Mouse (Mus musculus): Measurements from ENCODE around the gene Rprml.

DNA sequence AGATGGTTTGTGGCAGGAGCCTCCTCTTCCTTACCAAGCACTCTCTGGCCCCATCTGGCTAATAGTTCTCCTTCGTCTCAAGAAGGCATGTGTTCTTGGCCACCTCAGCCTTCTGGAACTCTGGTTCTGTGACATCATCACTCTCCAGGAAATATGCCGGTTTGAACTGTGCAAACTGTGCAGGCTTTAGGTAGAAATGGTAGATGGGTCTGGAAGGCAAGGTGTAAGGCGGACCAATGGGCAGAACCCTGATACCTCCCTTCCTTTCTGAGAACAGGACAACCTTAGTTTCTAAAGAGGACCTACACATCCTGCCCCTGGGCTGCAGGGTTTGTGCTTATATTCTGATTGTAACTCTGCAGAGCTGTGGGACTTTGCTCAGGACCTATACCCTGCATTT, 10.6 kb upstream of the Rprml start, which contains the start of gene Lyzl6:
- TF ChIP-seq CTCF (IDR thresholded peaks at IDR 0.05; ENCODE audit: borderline replicate concordance, insufficient read depth, low read depth, low read length) (no peak), POLR2A (IDR thresholded peaks at IDR 0.05; ENCODE audit: borderline replicate concordance, insufficient read depth, low read length) (no peak)

Measured in cerebellum, adult 2 months (tissue).